Mouse (Mus musculus) liver, postnatal 0 days (tissue): Measurements from ENCODE around the gene Prkd2. TPM values are rescaled to one million over a fixed set of nuclear protein-coding genes. Genes with fewer than 3 reads are reported as not detected.

Experiments
- ATAC-seq: fragments of 200-750 bp; cut with Nextera tagmentation; 2 replicates; pipeline ENCODE4 v1.8.0; 2017; ENCODE audit warnings: mild to moderate bottlenecking, moderate library complexity
- DNase-seq: peaks from one replicate; pipeline ENCODE4 v3.0.0-alpha.2; 2016
- H3K27ac ChIP-seq: fragments of 300-500 bp; sonication (generic); 2 replicates; pipeline ENCODE4 v1.5.1; 2014; ENCODE audit warnings: antibody characterized with exemption, moderate library complexity, mild to moderate bottlenecking, low read depth
- H3K27me3 ChIP-seq: fragments of 300-500 bp; sonication (generic); 2 replicates; pipeline ENCODE4 v1.6.1; 2014; ENCODE audit warnings: low read length, control low read depth, mixed read lengths; ENCODE audit not compliant: insufficient read depth
- H3K36me3 ChIP-seq: fragments of 300-500 bp; sonication (generic); replicated peaks from 2 replicates; pipeline ENCODE4 v1.6.1; 2014; ENCODE audit warnings: mild to moderate bottlenecking, control low read depth, low read length, moderate library complexity, mixed read lengths; ENCODE audit not compliant: insufficient read depth
- H3K4me1 ChIP-seq: fragments of 300-500 bp; sonication (generic); 2 replicates; pipeline ENCODE4 v1.6.1; 2014; ENCODE audit warnings: antibody characterized with exemption, mild to moderate bottlenecking, control low read depth; ENCODE audit not compliant: insufficient read depth
- H3K4me2 ChIP-seq: fragments of 300-500 bp; sonication (generic); 2 replicates; pipeline ENCODE4 v1.6.1; 2014; ENCODE audit warnings: low read depth, mild to moderate bottlenecking, low read length, moderate library complexity, mixed read lengths
- H3K4me3 ChIP-seq: fragments of 300-500 bp; sonication (generic); 2 replicates; pipeline ENCODE4 v1.5.1; 2014; ENCODE audit warnings: low read depth, low read length
- H3K9ac ChIP-seq: fragments of 300-500 bp; sonication (generic); replicated peaks from 2 replicates; pipeline ENCODE4 v1.6.1; 2014; ENCODE audit warnings: mild to moderate bottlenecking, moderate library complexity
- H3K9me3 ChIP-seq: fragments of 300-500 bp; sonication (generic); 2 replicates; pipeline ENCODE4 v1.6.1; 2016; ENCODE audit warnings: mild to moderate bottlenecking, control low read depth, low read length, mixed read lengths
- CTCF ChIP-seq: sonication (generic); IDR thresholded peaks from 2 replicates; pipeline ENCODE4 v1.5.1; 2016; ENCODE audit warnings: antibody characterized with exemption, low read depth
- EP300 ChIP-seq: IDR thresholded peaks from 2 replicates; pipeline ENCODE4 v1.6.1; 2016; ENCODE audit warnings: antibody characterized with exemption, low read depth, mild to moderate bottlenecking
- WGBS: fragments of 180-500 bp; shearing (Covaris S2); extraction: QIAGEN DNeasy Blood & Tissue Kit; methylation state at CpG from one replicate; pipeline ENCODE4 v1.1.7; 2014; ENCODE audit not compliant: insufficient replicate concordance; 5-methylcytosine and 5-hydroxymethylcytosine counted together
- polyA plus RNA-seq: library from polyadenylated mRNA; unstranded; fragments of >200 nt; fragmentation: Nextera tagmentation; extraction: Ambion mirVana; gene quantifications from 2 replicates; pipeline ENCODE4 v1.2.1, GENCODE M21; 2015

Gene Prkd2
- polyA plus RNA-seq, 1 experiment from 2014 or later = 5.0 TPM

- no peak overlapping the region for H3K27ac ChIP-seq
- no peaks in the 10 kb centered on the region for H3K4me1 ChIP-seq
- TF ChIP-seq CTCF (peak; percentile 81), EP300 (no peak)
- peak; percentile 67 for DNase-seq
- H3K36me3 ChIP-seq = peaks cover 28% of the 10 kb centered on the region
- ATAC-seq = no peak
- no peaks in the 10 kb centered on the region for H3K9me3 ChIP-seq
- H3K27me3 ChIP-seq = no peaks in the 10 kb centered on the region
- no peak overlapping the region for H3K4me2 ChIP-seq
- no peak overlapping the region for H3K4me3 ChIP-seq
- WGBS = 36% methylated on average over 5 of the region's 5 CpGs
- no peak overlapping the region for H3K9ac ChIP-seq
Observed at GRCm38 (mm10) chr7:16859902-16860651, 17.4 kb downstream of the Prkd2 start.

- no peaks in the 10 kb centered on the region for H3K9me3 ChIP-seq
- H3K27me3 ChIP-seq = no peaks in the 10 kb centered on the region
- TF ChIP-seq EP300 = no peak
- no peak for TF ChIP-seq CTCF
- no peak overlapping the region for H3K4me2 ChIP-seq
- no peak overlapping the region for H3K27ac ChIP-seq
- H3K4me3 ChIP-seq = no peak overlapping the region
- peaks cover 27% of the 10 kb centered on the region for H3K36me3 ChIP-seq
- no peak for DNase-seq
- 0 out of 2 replicates have a peak, but pooled peaks have one; percentile 32 for ATAC-seq
- 52% methylated on average over 3 of the region's 3 CpGs for WGBS
- H3K4me1 ChIP-seq = peaks cover 4% of the 10 kb centered on the region; the same call in 1 of the 2 replicates
- H3K9ac ChIP-seq = 0 out of 2 replicates have a peak overlapping the region, but pooled peaks have one; percentile 4
Observed at GRCm38 (mm10) chr7:16867488-16867887, 24.8 kb downstream of the Prkd2 start.

DNA sequence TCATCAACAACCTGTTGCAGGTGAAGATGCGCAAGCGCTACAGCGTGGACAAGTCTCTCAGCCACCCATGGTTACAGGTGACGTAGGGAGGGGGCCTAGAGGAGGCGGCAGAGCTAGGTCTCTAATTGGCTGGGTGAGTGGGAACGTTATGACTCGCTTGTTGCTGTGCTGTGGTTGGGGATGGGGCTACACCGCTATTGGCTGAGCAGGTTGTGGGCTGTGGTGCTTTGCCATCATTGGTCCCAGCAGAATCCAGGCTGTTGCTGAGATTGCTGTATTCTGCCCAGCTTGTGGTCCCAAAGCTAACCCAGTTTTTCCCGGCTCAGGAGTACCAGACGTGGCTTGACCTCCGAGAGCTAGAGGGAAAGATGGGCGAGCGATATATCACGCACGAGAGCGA, 26.8 kb downstream of the Prkd2 start:
- H3K4me3 ChIP-seq = no peak overlapping the region
- no peaks in the 10 kb centered on the region for H3K9me3 ChIP-seq
- 68% methylated on average over 16 of the region's 16 CpGs for WGBS
- peaks cover 27% of the 10 kb centered on the region for H3K36me3 ChIP-seq
- H3K9ac ChIP-seq = no peak overlapping the region
- ATAC-seq (peak; percentile 80), DNase-seq (no peak)
- no peak for TF ChIP-seq EP300
- no peak for TF ChIP-seq CTCF
- no peak overlapping the region for H3K27ac ChIP-seq
- H3K27me3 ChIP-seq = no peaks in the 10 kb centered on the region
- H3K4me2 ChIP-seq = no peak overlapping the region
- peaks cover 7% of the 10 kb centered on the region for H3K4me1 ChIP-seq

GRCm38 (mm10) chr7:16871600-16871999, 28.9 kb downstream of the Prkd2 start:
- 80% methylated on average over 10 of the region's 10 CpGs for WGBS
- H3K4me3 ChIP-seq = no peak overlapping the region

GRCm38 (mm10) chr7:16872478-16872877, 29.8 kb downstream of the Prkd2 start:
- Histone ChIP-seq H3K27me3 (peaks cover 16% of the 10 kb centered on the region), H3K4me3 (no peak overlapping the region), H3K9ac (no peak overlapping the region), H3K4me1 (peaks cover 21% of the 10 kb centered on the region), H3K27ac (no peak overlapping the region), H3K9me3 (no peaks in the 10 kb centered on the region), H3K36me3 (peaks cover 20% of the 10 kb centered on the region), H3K4me2 (no peak overlapping the region)
- DNase-seq = no peak
- ATAC-seq = no peak
- WGBS = 83% methylated on average over 9 of the region's 9 CpGs
- TF ChIP-seq CTCF = no peak
- TF ChIP-seq EP300 = no peak

More at GRCm38 (mm10) chr7:16871600-16871999, 28.9 kb downstream of the Prkd2 start:
- Histone ChIP-seq H3K27me3 (peaks cover 12% of the 10 kb centered on the region), H3K4me1 (peaks cover 21% of the 10 kb centered on the region), H3K27ac (no peak overlapping the region), H3K36me3 (peaks cover 20% of the 10 kb centered on the region), H3K9me3 (no peaks in the 10 kb centered on the region), H3K9ac (no peak overlapping the region), H3K4me2 (no peak overlapping the region)
- DNase-seq = no peak
- TF ChIP-seq EP300 = no peak
- no peak for TF ChIP-seq CTCF
- no peak for ATAC-seq

DNA sequence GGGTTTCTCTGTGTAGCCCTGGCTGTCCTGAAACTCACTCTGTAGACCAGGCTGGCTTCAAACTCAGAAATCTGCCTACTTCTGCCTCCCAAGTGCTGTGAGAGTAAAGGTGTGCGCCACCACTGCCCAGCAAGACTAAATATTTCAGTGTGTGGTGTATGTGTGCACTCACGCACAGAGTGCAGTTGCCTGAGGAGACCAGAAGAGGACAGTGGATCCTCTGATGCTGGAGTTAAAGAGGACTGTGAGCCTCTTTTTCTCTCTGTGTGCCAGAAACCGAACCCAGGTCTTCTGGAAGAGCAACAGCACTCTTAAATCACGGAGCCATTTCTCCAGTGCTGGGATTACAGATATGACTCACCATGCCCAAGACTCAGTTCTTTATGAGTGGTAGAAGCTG, 30.7 kb downstream of the Prkd2 start:
- ATAC-seq = no peak
- no peak overlapping the region for H3K4me2 ChIP-seq
- H3K9me3 ChIP-seq = no peaks in the 10 kb centered on the region

More for the DNA sequence above, 30.7 kb downstream of the Prkd2 start:
- Histone ChIP-seq H3K27me3 (peaks cover 16% of the 10 kb centered on the region), H3K9ac (no peak overlapping the region), H3K4me1 (peaks cover 17% of the 10 kb centered on the region), H3K27ac (no peak overlapping the region), H3K4me3 (no peak overlapping the region), H3K36me3 (peaks cover 18% of the 10 kb centered on the region; the same call in 1 of the 2 replicates)
- DNase-seq = no peak
- WGBS = 86% methylated on average over 4 of the region's 4 CpGs
- TF ChIP-seq CTCF (no peak), EP300 (no peak)
